Mouse (Mus musculus): ENCODE measurements around the gene Cstf1. TPM values are rescaled to one million over a fixed set of nuclear protein-coding genes. Genes with fewer than 3 reads are reported as not detected.

Cstf1 gene
- polyA plus RNA-seq, 1 experiment from 2014 or later = 44.9 TPM

DNA sequence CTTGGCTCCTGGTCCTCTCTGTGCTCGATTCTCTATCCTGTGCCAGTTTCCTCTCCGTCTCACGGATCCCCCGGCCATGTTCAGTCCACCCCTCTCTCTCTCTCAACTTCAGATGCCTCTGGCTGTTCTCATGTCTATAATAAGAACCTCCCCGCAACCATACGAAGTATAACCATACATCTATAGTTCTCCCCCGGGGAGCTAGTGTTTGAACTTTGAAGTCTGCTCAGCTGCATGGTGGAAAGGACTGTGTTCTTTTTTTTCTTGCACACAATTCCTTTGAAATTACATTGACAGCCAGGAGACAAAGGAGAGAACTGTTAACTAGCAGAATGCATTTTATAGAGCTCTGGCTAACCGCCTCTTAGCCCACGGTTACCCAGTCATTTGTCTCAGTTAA, 15.7 kb upstream of the Cstf1 start:
- Histone ChIP-seq H3K4me2 (replicated peaks; ENCODE audit: low read depth, low read length) (no peak overlapping the region), H3K27me3 (ENCODE audit: control insufficient read depth, insufficient read depth, low read length) (no peaks in the 10 kb centered on the region), H3K27ac (ENCODE audit: low read depth, low read length) (no peak overlapping the region), H3K4me1 (replicated peaks; ENCODE audit: control insufficient read depth, insufficient read depth, low read length) (no peaks in the 10 kb centered on the region), H3K36me3 (ENCODE audit: control insufficient read depth, insufficient read depth, low read length) (peaks cover 3% of the 10 kb centered on the region), H3K9ac (ENCODE audit: low read depth, low read length) (no peak overlapping the region), H3K4me3 (ENCODE audit: low read depth, low read length) (no peak overlapping the region), H3K9me3 (ENCODE audit: control insufficient read depth, low read length) (no peaks in the 10 kb centered on the region)
- ATAC-seq (ENCODE audit: low FRiP score) (no peak), DNase-seq (ENCODE audit: low spot score) (no peak)
- WGBS = 77% methylated on average over 9 of the region's 9 CpGs

- H3K27me3 ChIP-seq (ENCODE audit: control insufficient read depth, insufficient read depth, low read length) = no peaks in the 10 kb centered on the region
- peaks cover 9% of the 10 kb centered on the region for H3K36me3 ChIP-seq (ENCODE audit: control insufficient read depth, insufficient read depth, low read length)
- H3K4me1 ChIP-seq (replicated peaks; ENCODE audit: control insufficient read depth, insufficient read depth, low read length) = no peaks in the 10 kb centered on the region
- H3K9me3 ChIP-seq (ENCODE audit: control insufficient read depth, low read length) = no peaks in the 10 kb centered on the region
- no peak overlapping the region for H3K4me3 ChIP-seq (ENCODE audit: low read depth, low read length)
- no peak for DNase-seq (ENCODE audit: low spot score)
- no peak overlapping the region for H3K9ac ChIP-seq (ENCODE audit: low read depth, low read length)
- H3K4me2 ChIP-seq (replicated peaks; ENCODE audit: low read depth, low read length) = no peak overlapping the region
- 91% methylated on average over 5 of the region's 5 CpGs for WGBS
- H3K27ac ChIP-seq (ENCODE audit: low read depth, low read length) = no peak overlapping the region
- no peak for ATAC-seq (ENCODE audit: low FRiP score)
Observed at GRCm38 (mm10) chr2:172355833-172356232, 14.6 kb upstream of the Cstf1 start.

DNA sequence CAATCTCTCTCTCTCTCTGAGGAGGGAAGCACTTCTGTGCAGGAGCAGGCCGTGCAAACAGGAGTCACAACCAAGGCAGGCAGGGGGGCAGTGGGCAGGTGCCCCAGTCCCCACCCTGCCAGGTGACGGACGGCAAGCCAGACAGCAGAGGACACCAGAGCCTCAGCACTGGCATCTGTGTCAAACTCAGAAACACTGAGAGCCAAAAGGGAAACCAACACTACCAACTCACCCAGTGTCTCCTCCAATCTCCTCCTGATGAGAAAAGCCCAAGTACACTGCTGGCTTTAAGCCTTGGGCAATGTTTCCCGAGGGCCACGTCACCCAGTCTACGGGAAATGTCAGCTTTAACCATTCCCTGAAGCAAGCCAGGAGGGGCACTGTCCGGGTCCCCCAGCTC, 7.3 kb upstream of the Cstf1 start:
- Histone ChIP-seq H3K36me3 (ENCODE audit: control insufficient read depth, insufficient read depth, low read length) (peaks cover 21% of the 10 kb centered on the region), H3K27ac (ENCODE audit: low read depth, low read length) (no peak overlapping the region), H3K9ac (ENCODE audit: low read depth, low read length) (no peak overlapping the region), H3K4me1 (replicated peaks; ENCODE audit: control insufficient read depth, insufficient read depth, low read length) (no peaks in the 10 kb centered on the region), H3K4me3 (ENCODE audit: low read depth, low read length) (no peak overlapping the region), H3K4me2 (replicated peaks; ENCODE audit: low read depth, low read length) (no peak overlapping the region), H3K27me3 (ENCODE audit: control insufficient read depth, insufficient read depth, low read length) (no peaks in the 10 kb centered on the region), H3K9me3 (ENCODE audit: control insufficient read depth, low read length) (no peaks in the 10 kb centered on the region)
- 91% methylated on average over 7 of the region's 7 CpGs for WGBS
- DNase-seq (ENCODE audit: low spot score) (no peak), ATAC-seq (ENCODE audit: low FRiP score) (no peak)

DNA sequence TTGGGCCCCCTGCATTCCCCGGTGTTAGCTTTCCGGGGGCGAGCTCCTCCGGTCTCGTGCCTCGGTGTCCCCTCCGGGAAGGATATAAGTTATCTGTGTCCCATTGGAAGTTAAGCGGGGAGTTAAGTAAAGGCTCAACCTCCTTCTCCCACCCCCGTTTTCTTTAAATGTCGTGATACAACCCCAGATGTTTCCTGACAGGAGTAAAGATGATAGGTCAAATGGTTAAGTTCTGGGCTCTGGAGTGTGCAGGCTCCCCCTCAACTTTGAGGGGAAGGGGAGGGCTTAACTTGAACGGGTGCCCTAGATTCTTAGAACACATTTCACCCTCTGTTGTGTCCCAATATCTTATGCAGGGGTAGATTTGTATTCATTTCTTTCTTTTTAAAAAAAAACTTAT, 777 bp downstream of the Cstf1 start:
- Histone ChIP-seq H3K27me3 (ENCODE audit: control insufficient read depth, insufficient read depth, low read length) (no peaks in the 10 kb centered on the region), H3K4me1 (replicated peaks; ENCODE audit: control insufficient read depth, insufficient read depth, low read length) (peaks cover 2% of the 10 kb centered on the region; the same call in 1 of the 2 replicates), H3K27ac (ENCODE audit: low read depth, low read length) (0 out of 2 replicates have a peak overlapping the region, but pooled peaks have one; percentile 60), H3K9ac (ENCODE audit: low read depth, low read length) (peak overlapping the region; percentile 76), H3K36me3 (ENCODE audit: control insufficient read depth, insufficient read depth, low read length) (peaks cover 10% of the 10 kb centered on the region; the same call in 1 of the 2 replicates), H3K4me3 (ENCODE audit: low read depth, low read length) (peak overlapping the region; percentile 64), H3K9me3 (ENCODE audit: control insufficient read depth, low read length) (no peaks in the 10 kb centered on the region), H3K4me2 (replicated peaks; ENCODE audit: low read depth, low read length) (peak overlapping the region; percentile 36)
- WGBS = 2% methylated on average over 11 of the region's 11 CpGs
- no peak for DNase-seq (ENCODE audit: low spot score)
- ATAC-seq (ENCODE audit: low FRiP score) = no peak

- Histone ChIP-seq H3K27ac (ENCODE audit: low read depth, low read length) (no peak overlapping the region), H3K4me3 (ENCODE audit: low read depth, low read length) (no peak overlapping the region), H3K9ac (ENCODE audit: low read depth, low read length) (no peak overlapping the region), H3K27me3 (ENCODE audit: control insufficient read depth, insufficient read depth, low read length) (no peaks in the 10 kb centered on the region), H3K9me3 (ENCODE audit: control insufficient read depth, low read length) (no peaks in the 10 kb centered on the region), H3K4me2 (replicated peaks; ENCODE audit: low read depth, low read length) (no peak overlapping the region), H3K36me3 (ENCODE audit: control insufficient read depth, insufficient read depth, low read length) (peaks cover 35% of the 10 kb centered on the region; the same call in 1 of the 2 replicates), H3K4me1 (replicated peaks; ENCODE audit: control insufficient read depth, insufficient read depth, low read length) (no peaks in the 10 kb centered on the region)
- DNase-seq (ENCODE audit: low spot score) (no peak), ATAC-seq (ENCODE audit: low FRiP score) (no peak)
- 92% methylated on average over 4 of the region's 4 CpGs for WGBS
Observed at GRCm38 (mm10) chr2:172376551-172376950, 6.1 kb downstream of the Cstf1 start.

DNA sequence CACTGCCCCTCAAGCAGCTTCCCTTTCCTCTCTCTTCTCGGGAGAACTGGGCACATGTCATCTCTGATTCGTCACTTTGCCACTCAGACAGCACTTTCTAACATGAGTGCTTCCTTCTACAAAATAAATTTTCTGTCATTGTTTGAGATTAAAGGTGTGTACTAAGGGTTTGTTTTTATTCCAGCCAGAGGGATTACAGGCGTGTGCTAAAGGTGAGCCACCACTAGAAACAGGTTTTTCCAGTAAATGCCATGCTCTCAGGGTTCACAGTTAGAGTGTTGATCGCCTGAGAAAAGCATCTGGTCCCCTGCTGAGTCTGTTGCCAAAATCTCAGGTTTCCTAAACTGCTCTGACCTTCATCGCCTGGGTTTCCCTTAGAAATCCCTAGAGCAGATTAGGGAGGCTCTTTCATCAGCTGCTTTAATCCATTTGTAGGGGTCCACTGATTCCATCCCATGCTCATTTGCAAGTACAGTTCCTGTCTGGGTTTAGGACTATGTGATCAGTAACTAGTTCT, 6.6 kb downstream of the Cstf1 start:
- H3K36me3 ChIP-seq (ENCODE audit: control insufficient read depth, insufficient read depth, low read length) = peaks cover 37% of the 10 kb centered on the region; the same call in 1 of the 2 replicates

DNA sequence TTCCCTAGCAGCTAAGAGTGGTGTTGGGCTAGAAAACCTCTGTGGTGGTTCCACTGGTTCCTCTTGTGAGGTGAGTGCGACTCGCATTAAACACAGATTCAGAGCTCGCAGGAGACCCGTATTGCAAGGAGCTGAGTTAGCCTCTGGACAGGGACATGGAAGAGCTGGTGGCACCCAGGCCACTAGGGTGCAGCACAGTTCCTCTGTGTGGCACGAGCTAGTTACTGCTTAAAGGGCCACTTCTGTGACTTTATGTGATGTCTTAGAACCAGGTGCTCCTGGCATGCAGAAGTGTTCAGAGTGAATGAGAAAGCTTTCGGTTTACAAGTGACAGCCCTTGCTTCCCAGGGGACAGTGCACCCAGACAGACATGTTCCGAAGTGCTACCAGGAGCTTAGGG, 7.9 kb downstream of the Cstf1 start:
- no peak overlapping the region for H3K4me2 ChIP-seq (replicated peaks; ENCODE audit: low read depth, low read length)
- ATAC-seq (ENCODE audit: low FRiP score) (no peak), DNase-seq (ENCODE audit: low spot score) (peak; percentile 38)
- no peaks in the 10 kb centered on the region for H3K27me3 ChIP-seq (ENCODE audit: control insufficient read depth, insufficient read depth, low read length)
- H3K9me3 ChIP-seq (ENCODE audit: control insufficient read depth, low read length) = no peaks in the 10 kb centered on the region
- H3K36me3 ChIP-seq (ENCODE audit: control insufficient read depth, insufficient read depth, low read length) = peaks cover 35% of the 10 kb centered on the region; the same call in 1 of the 2 replicates
- WGBS = 78% methylated on average over 7 of the region's 7 CpGs
- no peak overlapping the region for H3K27ac ChIP-seq (ENCODE audit: low read depth, low read length)
- no peak overlapping the region for H3K4me3 ChIP-seq (ENCODE audit: low read depth, low read length)
- no peak overlapping the region for H3K9ac ChIP-seq (ENCODE audit: low read depth, low read length)
- no peaks in the 10 kb centered on the region for H3K4me1 ChIP-seq (replicated peaks; ENCODE audit: control insufficient read depth, insufficient read depth, low read length)

More for the DNA sequence above, 6.6 kb downstream of the Cstf1 start:
- DNase-seq (ENCODE audit: low spot score) = no peak
- ATAC-seq (ENCODE audit: low FRiP score) = no peak
- no peak overlapping the region for H3K9ac ChIP-seq (ENCODE audit: low read depth, low read length)
- 72% methylated on average over 5 of the region's 5 CpGs for WGBS
- H3K27me3 ChIP-seq (ENCODE audit: control insufficient read depth, insufficient read depth, low read length) = no peaks in the 10 kb centered on the region
- H3K9me3 ChIP-seq (ENCODE audit: control insufficient read depth, low read length) = no peaks in the 10 kb centered on the region
- no peak overlapping the region for H3K4me3 ChIP-seq (ENCODE audit: low read depth, low read length)
- no peak overlapping the region for H3K4me2 ChIP-seq (replicated peaks; ENCODE audit: low read depth, low read length)
- no peak overlapping the region for H3K27ac ChIP-seq (ENCODE audit: low read depth, low read length)
- no peaks in the 10 kb centered on the region for H3K4me1 ChIP-seq (replicated peaks; ENCODE audit: control insufficient read depth, insufficient read depth, low read length)

- Histone ChIP-seq H3K9ac (ENCODE audit: low read depth, low read length) (no peak overlapping the region), H3K9me3 (ENCODE audit: control insufficient read depth, low read length) (no peaks in the 10 kb centered on the region), H3K4me2 (replicated peaks; ENCODE audit: low read depth, low read length) (no peak overlapping the region), H3K27ac (ENCODE audit: low read depth, low read length) (no peak overlapping the region), H3K4me3 (ENCODE audit: low read depth, low read length) (no peak overlapping the region), H3K36me3 (ENCODE audit: control insufficient read depth, insufficient read depth, low read length) (peaks cover 29% of the 10 kb centered on the region; the same call in 1 of the 2 replicates), H3K27me3 (ENCODE audit: control insufficient read depth, insufficient read depth, low read length) (no peaks in the 10 kb centered on the region), H3K4me1 (replicated peaks; ENCODE audit: control insufficient read depth, insufficient read depth, low read length) (no peaks in the 10 kb centered on the region)
- no peak for ATAC-seq (ENCODE audit: low FRiP score)
- no peak for DNase-seq (ENCODE audit: low spot score)
- WGBS = 94% methylated on average over 17 of the region's 17 CpGs
Observed at GRCm38 (mm10) chr2:172380513-172380912, 10.0 kb downstream of the Cstf1 start.

DNA sequence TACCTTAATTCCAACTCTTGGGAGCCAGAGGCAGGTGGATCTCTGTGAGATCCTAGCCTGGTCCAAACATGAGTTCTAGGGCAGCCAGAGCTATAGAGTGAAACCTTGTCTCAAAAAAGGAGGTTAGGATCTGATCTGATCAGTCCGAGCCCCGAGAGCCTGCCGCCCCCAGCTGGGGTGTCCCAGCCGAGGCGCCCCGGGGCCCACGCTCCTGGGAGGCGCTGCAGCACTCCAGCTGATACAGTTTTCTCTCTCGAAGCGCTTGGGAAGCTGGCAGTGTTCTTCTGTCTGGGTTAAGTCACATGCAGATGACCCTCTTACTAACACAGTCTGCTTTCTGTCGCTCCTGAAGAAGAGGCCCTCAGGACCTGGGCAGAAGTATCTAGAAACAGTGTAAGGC, 10.9 kb downstream of the Cstf1 start:
- no peak for ATAC-seq (ENCODE audit: low FRiP score)
- no peak overlapping the region for H3K27ac ChIP-seq (ENCODE audit: low read depth, low read length)
- no peak overlapping the region for H3K4me2 ChIP-seq (replicated peaks; ENCODE audit: low read depth, low read length)
- WGBS = 93% methylated on average over 11 of the region's 11 CpGs
- H3K27me3 ChIP-seq (ENCODE audit: control insufficient read depth, insufficient read depth, low read length) = no peaks in the 10 kb centered on the region
- DNase-seq (ENCODE audit: low spot score) = no peak
- H3K9me3 ChIP-seq (ENCODE audit: control insufficient read depth, low read length) = no peaks in the 10 kb centered on the region
- H3K36me3 ChIP-seq (ENCODE audit: control insufficient read depth, insufficient read depth, low read length) = peaks cover 28% of the 10 kb centered on the region; the same call in 1 of the 2 replicates
- no peaks in the 10 kb centered on the region for H3K4me1 ChIP-seq (replicated peaks; ENCODE audit: control insufficient read depth, insufficient read depth, low read length)
- H3K9ac ChIP-seq (ENCODE audit: low read depth, low read length) = no peak overlapping the region
- no peak overlapping the region for H3K4me3 ChIP-seq (ENCODE audit: low read depth, low read length)

Data from hindbrain, embryonic 11.5 days (tissue).